Mouse (Mus musculus) heart, adult 11 months (tissue): ENCODE results near the gene Rnasel.
"Not testable (repeated sequence)": the region's sequence is repeated elsewhere in the genome, so short reads cannot be mapped to it uniquely, and the experiment has no call there.

Experiments
- DNase-seq: peaks from one replicate; pipeline ENCODE4 v3.0.0; 2022

Rnasel gene

DNA sequence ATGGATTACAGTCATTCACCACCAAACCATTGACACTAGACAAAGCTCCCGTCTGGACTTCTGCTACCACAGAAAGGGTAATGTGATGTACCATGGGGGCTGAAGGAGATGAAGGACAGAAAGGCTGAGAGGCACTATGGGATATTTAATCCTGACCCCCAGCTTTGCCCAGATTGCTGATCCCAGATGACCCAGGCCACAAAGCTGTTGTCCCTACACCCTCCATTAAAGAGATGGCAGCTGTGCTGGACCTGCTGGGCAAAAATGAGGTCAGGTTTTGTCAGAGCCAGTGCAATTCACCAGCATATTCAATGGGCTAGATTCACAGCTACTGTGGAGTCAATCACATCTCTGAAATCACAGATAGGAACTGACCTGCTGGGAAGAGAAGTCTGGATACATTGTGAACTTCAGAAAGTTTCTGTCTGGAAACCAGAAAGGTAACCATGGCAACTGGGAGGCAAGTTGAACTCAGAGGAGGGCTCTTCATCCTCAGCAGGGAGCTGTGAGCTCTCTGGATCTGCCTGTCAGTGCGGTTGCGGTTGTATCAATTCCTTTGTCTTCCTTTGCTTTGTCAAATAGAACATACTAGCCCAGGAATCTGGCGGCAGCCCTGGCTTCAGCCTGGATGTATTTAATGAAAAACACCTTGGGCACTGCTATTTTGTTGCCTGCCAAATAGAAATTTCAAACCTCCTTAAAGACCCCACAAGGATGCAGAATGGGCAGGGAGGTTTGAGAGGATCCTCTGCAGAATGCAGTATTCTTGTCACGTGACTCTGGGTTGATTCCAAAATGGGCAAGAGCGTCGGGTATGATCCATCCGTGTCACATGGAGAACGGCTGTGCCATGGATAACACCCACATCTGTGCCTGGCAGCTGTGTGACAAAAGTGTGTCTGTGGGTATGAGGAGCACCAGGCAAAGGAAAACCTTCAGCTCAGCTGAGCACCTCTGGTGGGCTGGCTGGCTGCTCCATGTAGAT, 11.8 kb upstream of the Rnasel start:
- DNase-seq: peak; percentile 81

GRCm38 (mm10) chr1:153739437-153740015, 9.7 kb upstream of the Rnasel start:
- peak; percentile 81 for DNase-seq

GRCm38 (mm10) chr1:153740145-153740544, 9.1 kb upstream of the Rnasel start, which contains the start of gene Rgs16:
Rgs16 (plus strand) TSS chr1:153740349.
- peak; percentile 98 for DNase-seq

DNA sequence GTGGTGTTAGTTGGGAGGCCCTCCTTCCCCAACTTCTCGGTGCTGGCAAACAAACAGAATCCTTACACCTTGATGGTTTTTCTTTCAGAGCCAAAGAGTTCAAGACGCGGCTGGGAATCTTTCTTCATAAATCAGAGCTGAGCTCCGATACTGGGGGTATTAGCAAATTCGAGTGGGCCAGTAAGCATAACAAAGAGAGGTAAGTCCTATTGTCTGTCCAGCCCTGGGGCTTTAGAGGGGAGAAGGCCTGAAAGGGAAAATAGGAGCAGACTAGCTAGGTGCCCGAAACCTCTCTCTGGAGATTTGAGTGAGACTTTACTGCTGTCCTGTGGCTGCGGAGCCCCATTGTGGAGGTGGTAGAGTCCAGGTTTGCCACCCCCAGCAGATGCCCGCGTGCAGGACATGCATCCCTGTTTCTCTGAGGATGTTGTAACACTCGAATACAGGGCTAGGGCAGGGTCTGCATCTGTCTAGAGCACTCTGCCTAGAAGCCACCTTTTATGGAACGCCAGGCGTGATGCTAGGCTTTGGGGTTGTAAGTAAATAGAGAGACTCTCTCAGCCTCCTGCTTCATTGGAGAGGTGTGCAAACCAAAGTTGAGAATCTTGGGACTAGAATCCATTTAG, 8.3 kb upstream of the Rnasel start:
- peak; percentile 84 for DNase-seq

GRCm38 (mm10) chr1:153741551-153742316, 7.5 kb upstream of the Rnasel start:
- peak; percentile 90 for DNase-seq

GRCm38 (mm10) chr1:153742374-153743155, 6.7 kb upstream of the Rnasel start:
- DNase-seq: peak; percentile 94

- DNase-seq: peak; percentile 71
Observed at GRCm38 (mm10) chr1:153746119-153746670, 3.0 kb upstream of the Rnasel start.

DNA sequence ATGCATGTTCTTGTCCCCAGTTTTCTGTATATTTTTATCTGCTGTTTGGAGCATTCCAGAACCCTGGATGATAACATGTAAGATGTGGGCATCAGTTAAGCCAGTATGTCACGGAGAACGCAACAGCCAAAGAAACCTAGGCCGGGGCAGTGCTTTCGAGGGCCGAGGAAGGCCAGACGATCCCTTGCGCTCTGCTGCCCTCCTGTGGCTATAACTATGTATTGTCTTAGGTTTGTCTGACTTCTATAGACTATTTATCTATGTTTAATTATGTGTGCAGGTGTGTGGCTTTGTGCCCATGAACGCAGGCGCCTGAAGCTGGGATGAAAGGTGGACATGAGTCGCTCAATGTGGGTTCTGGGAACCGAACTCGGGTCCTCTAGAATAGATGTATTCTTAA, 2.5 kb upstream of the Rnasel start:
- peak; percentile 91 for DNase-seq

DNA sequence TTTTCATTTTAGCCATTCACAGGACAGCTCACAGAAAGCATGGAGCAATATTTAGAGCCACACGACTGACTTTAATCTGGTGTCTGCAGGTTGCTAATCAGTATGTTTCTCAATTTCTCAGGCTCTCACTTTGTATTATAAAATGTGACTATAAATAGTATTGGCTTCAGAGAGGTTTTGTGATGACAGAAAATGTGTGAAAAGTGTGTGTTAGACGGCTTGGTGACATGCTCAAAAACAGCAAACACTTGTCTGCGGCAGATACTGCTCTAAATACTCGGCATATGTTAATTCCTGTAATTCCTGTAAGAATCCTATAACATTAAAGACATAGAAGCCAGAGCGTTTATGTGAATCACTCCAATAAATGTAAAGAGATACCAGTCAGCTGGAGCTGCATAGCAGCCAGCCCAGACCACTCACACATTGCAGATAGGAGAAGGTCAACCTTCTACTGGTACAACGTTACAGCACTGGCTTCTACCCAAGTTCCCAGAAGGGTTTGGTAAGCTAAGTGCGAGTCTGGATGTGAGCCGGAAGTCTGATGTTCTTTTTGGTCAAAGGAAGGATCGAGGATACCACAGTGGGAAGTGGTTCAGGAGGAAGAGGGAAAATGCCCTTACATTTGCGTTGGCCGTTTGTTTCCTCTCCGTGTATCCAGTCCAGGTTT, 1.2 kb upstream of the Rnasel start:
- DNase-seq: peak; percentile 83

DNA sequence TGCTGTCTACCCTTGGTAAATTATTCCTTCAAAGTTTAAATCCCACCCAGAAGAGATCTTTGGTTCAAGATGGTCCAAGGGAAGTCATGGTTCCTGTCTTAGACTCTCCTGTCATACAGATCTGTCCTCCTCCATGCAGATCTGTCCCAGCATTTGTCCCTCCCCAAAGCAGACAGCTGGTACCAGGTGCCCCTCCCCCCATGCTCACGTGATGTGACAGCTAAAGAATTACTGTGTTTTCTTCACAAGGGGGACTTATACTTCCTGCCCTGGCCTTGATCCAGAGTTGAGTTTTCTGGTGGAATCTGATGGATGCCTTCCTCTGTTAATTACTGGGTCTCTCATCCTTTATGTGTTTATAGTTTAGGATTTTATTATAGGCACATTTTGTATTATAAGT, 677 bp upstream of the Rnasel start:
- DNase-seq: peak; percentile 93

GRCm38 (mm10) chr1:153750054-153750453, 828 bp downstream of the Rnasel start:
- DNase-seq: no peak

DNA sequence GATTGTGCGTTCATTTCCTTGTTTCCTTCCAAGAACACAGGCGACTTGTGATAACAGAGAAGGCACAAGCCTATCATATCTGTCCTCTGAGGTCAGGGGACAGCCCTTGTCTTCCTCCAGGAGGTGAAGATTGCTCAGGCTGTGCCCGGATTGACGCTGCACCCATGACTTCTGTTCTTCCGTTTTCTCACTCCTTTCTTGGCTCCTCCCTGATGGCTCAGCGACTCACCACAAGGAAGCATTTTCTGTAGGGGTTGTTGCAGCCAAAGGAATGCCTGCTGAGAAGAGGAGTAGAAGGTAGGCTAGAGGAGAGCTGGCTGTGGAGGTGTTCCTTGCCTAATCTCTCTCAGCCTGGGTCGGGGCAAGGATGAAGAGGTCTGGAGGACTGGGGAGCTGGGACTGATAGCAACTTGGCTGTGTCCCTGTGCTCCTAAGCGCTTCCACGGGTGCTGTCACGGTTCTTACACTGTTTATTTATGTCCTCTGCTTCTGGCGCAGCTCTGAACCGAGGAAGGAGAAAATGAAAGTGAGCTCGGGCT, 2.6 kb downstream of the Rnasel start:
- DNase-seq: peak; percentile 97

GRCm38 (mm10) chr1:153752521-153752920, 3.3 kb downstream of the Rnasel start:
- peak; percentile 93 for DNase-seq

- peak; percentile 92 for DNase-seq
Observed at GRCm38 (mm10) chr1:153753725-153754464, 4.7 kb downstream of the Rnasel start.

- DNase-seq: no peak
Observed at GRCm38 (mm10) chr1:153764136-153764535, 14.9 kb downstream of the Rnasel start.

DNA sequence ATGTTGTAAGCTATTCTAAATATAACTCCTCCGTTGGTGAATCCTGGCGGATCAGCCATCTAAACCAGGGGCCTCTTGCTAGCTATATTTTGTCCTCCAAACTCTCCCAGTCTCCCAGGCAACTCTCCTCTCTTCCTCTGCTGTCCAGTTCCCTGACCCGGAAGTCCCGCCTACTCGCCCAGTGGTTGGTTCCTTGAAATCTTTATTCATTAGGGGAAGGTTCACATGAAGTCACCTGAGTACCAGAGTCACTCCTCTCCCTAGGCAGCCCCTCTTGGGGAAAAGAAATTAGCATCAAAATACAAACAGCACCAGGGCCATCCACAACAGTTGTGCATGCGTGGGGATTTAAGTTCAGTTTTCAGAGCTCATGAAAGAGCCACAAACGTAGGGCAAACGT, 17.1 kb downstream of the Rnasel start:
- no peak for DNase-seq

DNA sequence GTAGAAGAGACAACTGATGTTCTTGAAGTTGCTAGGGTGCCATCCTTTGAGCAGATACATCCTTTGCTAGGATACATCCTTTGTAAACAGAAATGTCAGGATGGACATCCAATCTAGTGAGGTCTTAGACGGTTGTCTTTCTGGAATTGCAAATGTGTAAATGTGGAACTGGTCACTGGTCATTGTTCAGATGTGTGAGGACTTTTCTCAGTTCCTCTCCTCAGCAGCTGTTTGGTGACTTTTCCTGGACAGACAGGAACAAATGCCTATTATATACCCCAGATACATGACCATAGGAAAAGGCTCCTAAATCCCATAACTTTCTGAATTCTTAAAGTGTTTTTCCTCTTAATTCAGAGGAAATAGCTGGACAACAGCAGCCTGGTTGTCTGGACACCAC, 18.1 kb downstream of the Rnasel start:
- no peak for DNase-seq

DNA sequence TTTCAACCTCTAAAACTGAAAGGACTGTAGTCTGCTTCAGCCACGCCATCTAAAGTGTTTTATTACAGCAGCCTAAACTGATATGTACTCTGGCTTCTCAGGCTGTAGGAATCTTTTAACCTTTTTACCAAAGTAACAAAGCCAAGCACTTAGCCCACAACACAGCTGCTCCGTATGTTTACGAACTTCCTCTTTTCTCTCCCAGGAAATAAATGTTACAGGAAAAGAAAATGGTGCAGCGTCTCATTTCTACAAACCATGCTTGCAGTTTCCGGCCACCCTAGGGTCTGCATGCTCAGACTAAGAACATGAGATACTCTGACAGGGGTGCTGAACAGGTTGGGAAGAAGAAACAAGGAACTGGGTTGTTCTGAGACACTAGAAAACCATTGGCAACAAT, 19.2 kb downstream of the Rnasel start:
- no peak for DNase-seq

DNA sequence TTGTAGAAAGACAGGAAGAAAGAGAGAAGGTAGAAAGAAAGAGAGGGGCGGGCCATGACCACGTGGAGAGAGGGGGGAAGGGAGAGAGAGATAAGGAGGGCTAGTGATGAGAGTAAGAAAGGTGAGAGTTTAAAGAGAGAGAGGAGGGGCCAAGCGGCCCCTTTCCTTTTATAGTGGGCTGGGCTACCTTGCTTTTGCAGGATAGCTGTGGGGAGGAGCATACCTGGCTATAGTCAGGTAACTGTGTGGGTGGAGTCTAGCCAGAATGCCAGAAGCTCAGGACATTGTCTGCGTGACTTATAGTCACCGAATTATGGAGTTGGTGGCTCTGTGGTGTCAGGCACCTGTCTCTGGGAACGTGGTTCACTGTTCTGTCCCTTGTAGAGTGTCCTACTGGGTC, 20.3 kb downstream of the Rnasel start:
- DNase-seq: not testable (repeated sequence)
